Mouse (Mus musculus) C2C12 (cell line): Measurements from ENCODE around the gene Efhd1.

Source experiments
- CTCF ChIP-seq: IDR thresholded peaks from one replicate; pipeline ENCODE4 v1.5.1; 2011; ENCODE audit not compliant: control insufficient read depth, insufficient read depth, insufficient read length
- USF1 ChIP-seq: IDR thresholded peaks from one replicate; pipeline ENCODE4 v1.6.1; 2011; ENCODE audit warnings: low read depth, mild to moderate bottlenecking, control low read depth, moderate library complexity

- TF ChIP-seq USF1 (no peak), CTCF (no peak)
Measured at GRCm38 (mm10) chr1:87313116-87313515, 49.0 kb downstream of the Efhd1 start.
